Mouse (Mus musculus) embryonic facial prominence, embryonic 14.5 days (tissue): Measurements from ENCODE around the gene Upk3b. TPM values are rescaled to one million over a fixed set of nuclear protein-coding genes. Genes with fewer than 3 reads are reported as not detected.

Experiments
- ATAC-seq: fragments of 200-750 bp; cut with Nextera tagmentation; 2 replicates; pipeline ENCODE4 v1.8.0; 2017; ENCODE audit warnings: low read depth, moderate number of reproducible peaks, moderate TSS enrichment
- DNase-seq: peaks from one replicate; pipeline ENCODE4 v3.0.0-alpha.2; 2015; ENCODE audit warnings: low spot score
- H3K27ac ChIP-seq: fragments of 300-500 bp; sonication (generic); replicated peaks from 2 replicates; pipeline ENCODE4 v1.5.1; 2014; ENCODE audit warnings: low read depth, mild to moderate bottlenecking, low read length, moderate library complexity
- H3K27me3 ChIP-seq: fragments of 300-500 bp; sonication (generic); replicated peaks from 2 replicates; pipeline ENCODE4 v1.6.1; 2014; ENCODE audit warnings: low read length; ENCODE audit not compliant: control insufficient read depth, insufficient read depth
- H3K36me3 ChIP-seq: fragments of 300-500 bp; sonication (generic); 2 replicates; pipeline ENCODE4 v1.6.1; 2014; ENCODE audit warnings: low read length, mixed read lengths; ENCODE audit not compliant: control insufficient read depth, insufficient read depth
- H3K4me1 ChIP-seq: fragments of 300-500 bp; sonication (generic); 2 replicates; pipeline ENCODE4 v1.6.1; 2014; ENCODE audit warnings: antibody characterized with exemption, low read length; ENCODE audit not compliant: control insufficient read depth, insufficient read depth
- H3K4me2 ChIP-seq: fragments of 300-500 bp; sonication (generic); 2 replicates; pipeline ENCODE4 v1.6.1; 2014; ENCODE audit warnings: low read depth, mild to moderate bottlenecking, low read length, moderate library complexity, mixed read lengths
- H3K4me3 ChIP-seq: fragments of 300-500 bp; sonication (generic); 2 replicates; pipeline ENCODE4 v1.5.1; 2014; ENCODE audit warnings: low read depth, mild to moderate bottlenecking, low read length
- H3K9ac ChIP-seq: fragments of 300-500 bp; sonication (generic); 2 replicates; pipeline ENCODE4 v1.6.1; 2014; ENCODE audit warnings: low read depth, mild to moderate bottlenecking, low read length, moderate library complexity, mixed read lengths
- H3K9me3 ChIP-seq: fragments of 300-500 bp; sonication (generic); 2 replicates; pipeline ENCODE4 v1.6.1; 2016; ENCODE audit warnings: low read length; ENCODE audit not compliant: control insufficient read depth
- WGBS: fragments of 180-500 bp; shearing (Covaris S2); extraction: QIAGEN DNeasy Blood & Tissue Kit; methylation state at CpG from one replicate; pipeline ENCODE4 v1.1.7; 2014; 5-methylcytosine and 5-hydroxymethylcytosine counted together
- polyA plus RNA-seq: library from polyadenylated mRNA; unstranded; fragments of >200 nt; fragmentation: Nextera tagmentation; extraction: Ambion mirVana; gene quantifications from 2 replicates; pipeline ENCODE4 v1.2.1, GENCODE M21; 2014

Gene Upk3b
- 0.50 and 1.4 TPM in 2 replicates for polyA plus RNA-seq

GRCm38 (mm10) chr5:136038258-136039214, at the start of gene Upk3b:
TSS of gene Upk3b (plus strand) at chr5:136038496.
- DNase-seq, result no peak
- no peaks in the 10 kb centered on the region for H3K4me1 ChIP-seq
- no peak within 1 kb of the TSS for H3K9ac ChIP-seq
- H3K4me3 ChIP-seq, result no peak within 1 kb of the TSS
- ATAC-seq, result no peak
- H3K27ac ChIP-seq, result no peak within 1 kb of the TSS
- WGBS, result 81% methylated on average over 15 of the region's 17 CpGs
- no peak within 1 kb of the TSS for H3K4me2 ChIP-seq
- H3K36me3 ChIP-seq, result no peaks in the 10 kb centered on the region
- no peaks in the 10 kb centered on the region for H3K27me3 ChIP-seq
- no peaks in the 10 kb centered on the region for H3K9me3 ChIP-seq

- no peak overlapping the region for H3K9ac ChIP-seq
- H3K4me3 ChIP-seq, result no peak overlapping the region
- no peaks in the 10 kb centered on the region for H3K27me3 ChIP-seq
- H3K27ac ChIP-seq, result no peak overlapping the region
- no peak overlapping the region for H3K4me2 ChIP-seq
- ATAC-seq (no peak), DNase-seq (no peak)
- 0 out of 2 replicates have a peak, but pooled peaks cover 2% of the 10 kb centered on the region for H3K4me1 ChIP-seq
- H3K36me3 ChIP-seq, result no peaks in the 10 kb centered on the region
- H3K9me3 ChIP-seq, result no peaks in the 10 kb centered on the region
- WGBS, result 70% methylated on average over 5 of the region's 5 CpGs
These were observed 47.7 kb upstream of the Upk3b start for GRCm38 (mm10) chr5:135990601-135991000.

GRCm38 (mm10) chr5:135993381-135993965, 44.8 kb upstream of the Upk3b start:
- DNase-seq, result no peak
- H3K4me1 ChIP-seq, result 0 out of 2 replicates have a peak, but pooled peaks cover 3% of the 10 kb centered on the region
- no peak overlapping the region for H3K4me3 ChIP-seq
- WGBS, result 60% methylated on average over 5 of the region's 5 CpGs
- peaks cover 20% of the 10 kb centered on the region for H3K36me3 ChIP-seq
- no peaks in the 10 kb centered on the region for H3K9me3 ChIP-seq
- H3K27me3 ChIP-seq, result no peaks in the 10 kb centered on the region
- H3K27ac ChIP-seq, result no peak overlapping the region
- H3K9ac ChIP-seq, result no peak overlapping the region
- no peak for ATAC-seq
- no peak overlapping the region for H3K4me2 ChIP-seq

- 0 out of 2 replicates have a peak, but pooled peaks cover 3% of the 10 kb centered on the region for H3K4me1 ChIP-seq
- no peaks in the 10 kb centered on the region for H3K27me3 ChIP-seq
- WGBS, result 67% methylated on average over 8 of the region's 8 CpGs
- no peaks in the 10 kb centered on the region for H3K9me3 ChIP-seq
- H3K27ac ChIP-seq, result no peak overlapping the region; the same call in 1 of the 2 replicates
- ATAC-seq (no peak), DNase-seq (no peak)
- H3K4me3 ChIP-seq, result peak overlapping the region; percentile 78
- H3K36me3 ChIP-seq, result peaks cover 27% of the 10 kb centered on the region
- H3K4me2 ChIP-seq, result no peak overlapping the region
- no peak overlapping the region for H3K9ac ChIP-seq
These were observed 44.0 kb upstream of the Upk3b start for GRCm38 (mm10) chr5:135994335-135994724.

- ATAC-seq (peak; percentile 98), DNase-seq (peak; percentile 96)
- Histone ChIP-seq H3K4me1 (0 out of 2 replicates have a peak, but pooled peaks cover 3% of the 10 kb centered on the region), H3K4me3 (peak within 1 kb of the TSS; percentile 78), H3K4me2 (peak within 1 kb of the TSS; percentile 69), H3K9me3 (no peaks in the 10 kb centered on the region), H3K27ac (peak within 1 kb of the TSS; percentile 87), H3K27me3 (no peaks in the 10 kb centered on the region), H3K9ac (peak within 1 kb of the TSS; percentile 88), H3K36me3 (peaks cover 27% of the 10 kb centered on the region)
- WGBS, result under 1% methylated on average over 29 of the region's 47 CpGs
These were observed 43.3 kb upstream of the Upk3b start, which contains the start of gene Dtx2 for GRCm38 (mm10) chr5:135994725-135995687. TSS of gene Dtx2 (plus strand) at chr5:135994800.

- WGBS, result 90% methylated on average over 8 of the region's 8 CpGs
- 0 out of 2 replicates have a peak, but pooled peaks cover 3% of the 10 kb centered on the region for H3K4me1 ChIP-seq
- peak overlapping the region; percentile 69; the same call in 1 of the 2 replicates for H3K4me2 ChIP-seq
- H3K27me3 ChIP-seq, result no peaks in the 10 kb centered on the region
- DNase-seq (no peak), ATAC-seq (no peak)
- H3K9ac ChIP-seq, result peak overlapping the region; percentile 88
- no peaks in the 10 kb centered on the region for H3K9me3 ChIP-seq
- peaks cover 29% of the 10 kb centered on the region for H3K36me3 ChIP-seq
- no peak overlapping the region for H3K27ac ChIP-seq
- H3K4me3 ChIP-seq, result no peak overlapping the region
These were observed 42.1 kb upstream of the Upk3b start for GRCm38 (mm10) chr5:135996162-135996561.

- Histone ChIP-seq H3K4me2 (no peak overlapping the region), H3K36me3 (peaks cover 37% of the 10 kb centered on the region), H3K4me3 (no peak overlapping the region), H3K9ac (no peak overlapping the region), H3K27me3 (no peaks in the 10 kb centered on the region), H3K9me3 (no peaks in the 10 kb centered on the region), H3K27ac (no peak overlapping the region), H3K4me1 (0 out of 2 replicates have a peak, but pooled peaks cover 3% of the 10 kb centered on the region)
- DNase-seq (no peak), ATAC-seq (no peak)
- whole genome bisulfite sequencing, result 92% methylated on average over 6 of the region's 6 CpGs
These were observed 37.1 kb upstream of the Upk3b start for GRCm38 (mm10) chr5:136001222-136001621.

- WGBS, result 61% methylated on average over 2 of the region's 2 CpGs
- Histone ChIP-seq H3K4me2 (no peak overlapping the region), H3K4me1 (0 out of 2 replicates have a peak, but pooled peaks cover 3% of the 10 kb centered on the region), H3K27me3 (no peaks in the 10 kb centered on the region), H3K4me3 (no peak overlapping the region), H3K27ac (peak overlapping the region; percentile 44), H3K36me3 (peaks cover 28% of the 10 kb centered on the region), H3K9me3 (no peaks in the 10 kb centered on the region), H3K9ac (no peak overlapping the region)
- ATAC-seq (peak; percentile 31; the same call in 1 of the 2 replicates), DNase-seq (peak; percentile 65)
These were observed 36.0 kb upstream of the Upk3b start for GRCm38 (mm10) chr5:136002325-136002724.
